7 mouse cellular contexts compared by ENCODE assay signal in the genomic region with DNA sequence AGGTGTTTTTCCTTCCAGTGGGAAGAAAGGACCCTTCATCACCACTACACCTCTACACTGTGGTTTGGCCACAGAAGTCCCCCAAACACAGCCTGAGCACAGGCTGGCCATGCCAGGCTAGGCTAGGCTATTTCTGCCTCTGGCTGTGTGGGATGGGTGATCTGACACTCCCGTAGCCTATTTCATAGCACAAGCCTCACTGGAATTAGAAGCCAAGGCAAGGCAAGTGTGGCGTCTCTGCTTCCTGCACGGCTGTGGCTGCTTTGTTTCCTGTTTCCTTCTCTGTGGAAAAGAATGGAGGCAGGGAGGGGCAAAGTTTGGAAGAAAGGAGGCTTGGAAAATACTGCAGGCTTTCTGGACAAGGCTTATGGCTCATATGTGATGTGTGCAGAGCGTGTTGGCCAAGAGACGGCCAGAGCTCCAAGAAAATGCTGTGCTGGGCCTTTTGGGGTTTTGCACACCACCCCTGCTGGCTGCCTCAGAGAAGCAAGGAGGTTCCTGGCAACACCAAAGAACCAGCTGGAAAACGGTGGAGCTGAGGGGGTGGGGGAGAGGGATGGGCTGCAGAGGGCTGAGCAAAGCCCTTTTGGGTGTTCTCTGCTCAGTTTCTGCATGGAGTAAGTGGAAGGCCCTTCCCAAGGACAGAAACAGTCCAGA. TPM values are rescaled to one million over a fixed set of nuclear protein-coding genes. Genes with fewer than 3 reads are reported as not detected.
DNase-seq lines count a peak whose midpoint lies in the region; ATAC-seq and TF ChIP-seq lines count a peak whose summit lies in the region.

No protein-coding gene starts in this region.

- no peak for ATAC-seq in midbrain, postnatal 0 days (ENCODE audit: low FRiP score)
- ATAC-seq in midbrain, embryonic 16.5 days, result no peak
- ATAC-seq in heart, embryonic 11.5 days (replicated peaks; ENCODE audit: insufficient number of reproducible peaks, low FRiP score, low TSS enrichment), result no peak
- ATAC-seq in stomach, embryonic 14.5 days (ENCODE audit: insufficient number of reproducible peaks, insufficient read depth, low FRiP score, low read depth), result no peak
- ATAC-seq in inflammation-experienced regulatory T-cells, adult 6 months, result no peak
- ATAC-seq in neural tube, embryonic 15.5 days (ENCODE audit: low FRiP score), result no peak

- no peak overlapping the region for H3K4me2 ChIP-seq in midbrain, postnatal 0 days (ENCODE audit: low read depth, low read length, poor library complexity, severe bottlenecking)
- no peak overlapping the region for H3K4me2 ChIP-seq in midbrain, embryonic 16.5 days (ENCODE audit: low read length)
- H3K4me2 ChIP-seq in heart, embryonic 11.5 days, result no peak overlapping the region
- H3K4me2 ChIP-seq in stomach, embryonic 14.5 days (replicated peaks; ENCODE audit: low read depth, low read length), result no peak overlapping the region
- H3K4me2 ChIP-seq in neural tube, embryonic 15.5 days, result no peak overlapping the region

- H3K27ac ChIP-seq in midbrain, postnatal 0 days (ENCODE audit: low read depth, low read length), result no peak overlapping the region
- H3K27ac ChIP-seq in midbrain, embryonic 16.5 days (ENCODE audit: low read length), result no peak overlapping the region
- H3K27ac ChIP-seq in heart, embryonic 11.5 days (ENCODE audit: low read depth, low read length), result peak overlapping the region; percentile 1; the same call in 1 of the 2 replicates
- H3K27ac ChIP-seq in stomach, embryonic 14.5 days (ENCODE audit: low read length), result peak overlapping the region; percentile 62; the same call in 1 of the 2 replicates
- H3K27ac ChIP-seq in neural tube, embryonic 15.5 days (replicated peaks), result no peak overlapping the region

- no peak overlapping the region for H3K4me3 ChIP-seq in midbrain, postnatal 0 days (ENCODE audit: low read depth, low read length)
- no peak overlapping the region for H3K4me3 ChIP-seq in midbrain, embryonic 16.5 days (ENCODE audit: low read depth, low read length)
- no peak overlapping the region for H3K4me3 ChIP-seq in heart, embryonic 11.5 days (ENCODE audit: low read depth, low read length)
- no peak overlapping the region for H3K4me3 ChIP-seq in stomach, embryonic 14.5 days (ENCODE audit: low read depth, low read length)
- no peak overlapping the region for H3K4me3 ChIP-seq in neural tube, embryonic 15.5 days (replicated peaks)

- no peak overlapping the region for H3K9ac ChIP-seq in midbrain, postnatal 0 days (replicated peaks; ENCODE audit: low read length, poor library complexity, severe bottlenecking)
- no peak overlapping the region for H3K9ac ChIP-seq in midbrain, embryonic 16.5 days (ENCODE audit: low read depth, low read length)
- no peak overlapping the region for H3K9ac ChIP-seq in heart, embryonic 11.5 days (ENCODE audit: low read depth, low read length)
- H3K9ac ChIP-seq in stomach, embryonic 14.5 days (replicated peaks; ENCODE audit: low read depth, low read length), result no peak overlapping the region
- no peak overlapping the region for H3K9ac ChIP-seq in neural tube, embryonic 15.5 days (replicated peaks)

- no peaks in the 10 kb centered on the region for H3K9me3 ChIP-seq in midbrain, postnatal 0 days (ENCODE audit: low read length)
- no peaks in the 10 kb centered on the region for H3K9me3 ChIP-seq in midbrain, embryonic 16.5 days (replicated peaks; ENCODE audit: control insufficient read depth, low read length, poor library complexity, severe bottlenecking)
- H3K9me3 ChIP-seq in heart, embryonic 11.5 days (replicated peaks; ENCODE audit: control insufficient read depth, low read length), result 0 out of 2 replicates have a peak, but pooled peaks cover 2% of the 10 kb centered on the region
- H3K9me3 ChIP-seq in stomach, embryonic 14.5 days (ENCODE audit: control insufficient read depth, low read depth, low read length), result peaks cover 3% of the 10 kb centered on the region; the same call in 1 of the 2 replicates
- H3K9me3 ChIP-seq in neural tube, embryonic 15.5 days (replicated peaks), result no peaks in the 10 kb centered on the region

- peaks cover 3% of the 10 kb centered on the region; the same call in 1 of the 2 replicates for H3K4me1 ChIP-seq in midbrain, postnatal 0 days (ENCODE audit: insufficient read depth, low read length)
- no peaks in the 10 kb centered on the region; the same call in 1 of the 2 replicates for H3K4me1 ChIP-seq in midbrain, embryonic 16.5 days (ENCODE audit: control insufficient read depth, insufficient read depth, low read length)
- peaks cover 25% of the 10 kb centered on the region for H3K4me1 ChIP-seq in heart, embryonic 11.5 days (ENCODE audit: control insufficient read depth, insufficient read depth, low read length)
- H3K4me1 ChIP-seq in stomach, embryonic 14.5 days (ENCODE audit: control insufficient read depth, insufficient read depth, low read length), result peaks cover 40% of the 10 kb centered on the region
- H3K4me1 ChIP-seq in neural tube, embryonic 15.5 days, result peaks cover 23% of the 10 kb centered on the region

- DNase-seq in midbrain, postnatal 0 days (ENCODE audit: low spot score), result peak; percentile 30
- peak; percentile 20 to 55 for DNase-seq in kidney, postnatal 25 days

- 52% methylated on average over 6 of the region's 6 CpGs for WGBS in midbrain, postnatal 0 days
- 58% methylated on average over 6 of the region's 6 CpGs for whole genome bisulfite sequencing in midbrain, embryonic 16.5 days
- 51% methylated on average over 6 of the region's 6 CpGs for WGBS in heart, embryonic 11.5 days (ENCODE audit: insufficient replicate concordance)
- 42% methylated on average over 6 of the region's 6 CpGs for WGBS in stomach, embryonic 14.5 days
- 51% methylated on average over 6 of the region's 6 CpGs for WGBS in neural tube, embryonic 15.5 days

- H3K27me3 ChIP-seq in midbrain, postnatal 0 days (ENCODE audit: insufficient read depth, low read length), result no peaks in the 10 kb centered on the region
- no peaks in the 10 kb centered on the region for H3K27me3 ChIP-seq in midbrain, embryonic 16.5 days (ENCODE audit: control insufficient read depth, insufficient read depth, low read depth, low read length)
- no peaks in the 10 kb centered on the region for H3K27me3 ChIP-seq in heart, embryonic 11.5 days (ENCODE audit: control insufficient read depth, insufficient read depth, low read length)
- no peaks in the 10 kb centered on the region for H3K27me3 ChIP-seq in stomach, embryonic 14.5 days (ENCODE audit: control insufficient read depth, insufficient read depth, low read length)
- no peaks in the 10 kb centered on the region; the same call in 1 of the 2 replicates for H3K27me3 ChIP-seq in neural tube, embryonic 15.5 days (replicated peaks)

- no peak for TF ChIP-seq CTCF in midbrain, postnatal 0 days (IDR thresholded peaks at IDR 0.05)

- H3K36me3 ChIP-seq in midbrain, postnatal 0 days (ENCODE audit: insufficient read depth, low read length), result no peaks in the 10 kb centered on the region
- no peaks in the 10 kb centered on the region for H3K36me3 ChIP-seq in midbrain, embryonic 16.5 days (ENCODE audit: control insufficient read depth, insufficient read depth, low read length)
- no peaks in the 10 kb centered on the region for H3K36me3 ChIP-seq in heart, embryonic 11.5 days (ENCODE audit: control insufficient read depth, insufficient read depth, low read length)
- no peaks in the 10 kb centered on the region for H3K36me3 ChIP-seq in stomach, embryonic 14.5 days (ENCODE audit: control insufficient read depth, insufficient read depth, low read length)
- H3K36me3 ChIP-seq in neural tube, embryonic 15.5 days, result no peaks in the 10 kb centered on the region

RNA-seq across cellular contexts. Expression of a gene that starts 5.6 kb away (rescaled TPM):
- not detected in 2 replicates for total RNA-seq in midbrain, postnatal 0 days (2014; rRNA removed)
- polyA plus RNA-seq in midbrain, postnatal 0 days (2015; fragmentation: Nextera tagmentation; extraction: Ambion mirVana), result not detected in 2 replicates
- 0.08 TPM in 1 of 2 replicates, not detected in the other for polyA plus RNA-seq in midbrain, embryonic 16.5 days (2015; fragmentation: Nextera tagmentation; extraction: Ambion mirVana)
- not detected in 2 replicates for polyA plus RNA-seq in heart, embryonic 11.5 days (2014; fragmentation: Nextera tagmentation; extraction: Ambion mirVana)
- polyA plus RNA-seq in stomach, embryonic 14.5 days (2014; fragmentation: Nextera tagmentation; extraction: Ambion mirVana), result 0.23 and 0.29 TPM in 2 replicates
- not detected for polyA plus RNA-seq in inflammation-experienced regulatory T-cells, adult 6 months (2017; shearing (Covaris generic))
- polyA plus RNA-seq in neural tube, embryonic 15.5 days (2015; fragmentation: Nextera tagmentation; extraction: Ambion mirVana), result 0.06 TPM in 1 of 2 replicates, not detected in the other

RNA-seq across cellular contexts. Expression of a gene that starts 28.4 kb away (rescaled TPM):
- total RNA-seq in midbrain, postnatal 0 days (2014; rRNA removed), result 9.2 and 11.0 TPM in 2 replicates
- polyA plus RNA-seq in midbrain, postnatal 0 days (2015; fragmentation: Nextera tagmentation; extraction: Ambion mirVana), result 11.4 and 13.8 TPM in 2 replicates
- 9.3 and 12.0 TPM in 2 replicates for polyA plus RNA-seq in midbrain, embryonic 16.5 days (2015; fragmentation: Nextera tagmentation; extraction: Ambion mirVana)
- polyA plus RNA-seq in heart, embryonic 11.5 days (2014; fragmentation: Nextera tagmentation; extraction: Ambion mirVana), result 9.7 and 12.5 TPM in 2 replicates
- polyA plus RNA-seq in stomach, embryonic 14.5 days (2014; fragmentation: Nextera tagmentation; extraction: Ambion mirVana), result 43.6 and 44.6 TPM in 2 replicates
- not detected for polyA plus RNA-seq in inflammation-experienced regulatory T-cells, adult 6 months (2017; shearing (Covaris generic))
- 12.3 and 14.1 TPM in 2 replicates for polyA plus RNA-seq in neural tube, embryonic 15.5 days (2015; fragmentation: Nextera tagmentation; extraction: Ambion mirVana)

RNA-seq across cellular contexts. Expression of a gene that starts 42.4 kb away (rescaled TPM):
- 0.38 and 0.71 TPM in 2 replicates for total RNA-seq in midbrain, postnatal 0 days (2014; rRNA removed)
- 0.40 and 0.60 TPM in 2 replicates for polyA plus RNA-seq in midbrain, postnatal 0 days (2015; fragmentation: Nextera tagmentation; extraction: Ambion mirVana)
- 0.69 and 0.73 TPM in 2 replicates for polyA plus RNA-seq in midbrain, embryonic 16.5 days (2015; fragmentation: Nextera tagmentation; extraction: Ambion mirVana)
- polyA plus RNA-seq in heart, embryonic 11.5 days (2014; fragmentation: Nextera tagmentation; extraction: Ambion mirVana), result 0.44 and 0.63 TPM in 2 replicates
- 0.55 and 2.1 TPM in 2 replicates for polyA plus RNA-seq in stomach, embryonic 14.5 days (2014; fragmentation: Nextera tagmentation; extraction: Ambion mirVana)
- polyA plus RNA-seq in inflammation-experienced regulatory T-cells, adult 6 months (2017; shearing (Covaris generic)), result 1 to 10 TPM; 2.6 to 5.5 (median 3.6) TPM
- 0.40 and 0.59 TPM in 2 replicates for polyA plus RNA-seq in neural tube, embryonic 15.5 days (2015; fragmentation: Nextera tagmentation; extraction: Ambion mirVana)

Comparison
In these comparisons a context has a peak if more than half of its experiments do, and no peak if none do; other contexts are left out.
1. H3K27ac ChIP-seq: peak in heart, embryonic 11.5 days (single experiment) and stomach, embryonic 14.5 days (single experiment); none in midbrain, postnatal 0 days (single experiment), midbrain, embryonic 16.5 days (single experiment) and neural tube, embryonic 15.5 days (single experiment).